Comparison of ENCODE assay signal across 24 mouse cellular contexts in the genomic region with DNA sequence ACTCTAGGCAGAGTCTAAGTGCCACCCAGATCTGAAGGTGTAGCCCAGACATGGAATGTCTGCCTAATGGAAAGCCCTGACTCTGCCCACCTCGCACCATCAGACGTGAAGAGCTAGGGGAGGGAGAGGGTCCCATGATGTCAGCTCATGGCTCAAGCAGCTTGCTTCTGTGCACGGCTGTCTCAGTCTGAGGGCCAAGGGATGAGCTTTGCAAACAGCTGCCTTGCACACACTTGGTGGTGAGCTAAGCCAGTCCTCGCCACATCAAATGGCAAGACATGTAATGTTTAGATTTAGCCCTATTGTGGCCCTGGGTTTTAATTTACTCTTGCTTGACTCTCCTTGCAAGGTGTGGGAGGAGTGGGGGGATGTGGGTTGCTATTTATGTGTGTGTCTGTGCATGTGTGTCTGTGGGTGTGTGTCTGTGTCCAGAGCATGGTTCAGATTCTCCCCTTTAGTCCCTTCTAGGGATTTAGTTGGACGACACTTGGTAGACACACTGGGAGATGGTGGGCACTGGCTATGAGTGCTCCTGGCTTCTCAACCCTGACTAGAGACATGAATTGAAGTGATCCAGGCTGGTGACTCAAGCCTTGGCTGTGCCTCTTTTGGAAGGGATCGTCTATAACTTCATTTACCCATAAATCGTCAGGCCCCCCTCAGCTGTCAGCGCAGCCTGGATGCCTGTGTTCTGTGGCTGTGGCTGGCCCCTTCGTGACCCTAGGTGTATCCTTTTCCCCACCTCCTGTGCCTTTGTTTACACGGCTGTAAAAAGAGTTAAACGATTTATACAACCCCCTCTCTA. TPM values are rescaled to one million over a fixed set of nuclear protein-coding genes. Genes with fewer than 3 reads are reported as not detected.
DNase-seq lines count a peak whose midpoint lies in the region; ATAC-seq and TF ChIP-seq lines count a peak whose summit lies in the region.
"Had no signal": no experiment of that assay in that cellular context is flagged by ENCODE, and none has a peak within 500 bp of the region (broad histone marks: within the 10 kb centered on the region; RNA-seq: fewer than 3 reads in every experiment).

No protein-coding gene starts in this region.

- no peaks in the 10 kb centered on the region for H3K79me2 ChIP-seq in myocyte (ENCODE audit: control insufficient read depth, insufficient read depth)

- TF ChIP-seq EP300 in liver, embryonic 14.5 days (IDR thresholded peaks at IDR 0.05; ENCODE audit: low read depth): no peak

- no peak overlapping the region for H3ac ChIP-seq in myocyte (ENCODE audit: control insufficient read depth, insufficient read length)

- no peaks in the 10 kb centered on the region for H3K27me3 ChIP-seq in heart, embryonic 12.5 days (replicated peaks)
- H3K27me3 ChIP-seq in liver, embryonic 14.5 days (ENCODE audit: control insufficient read depth, insufficient read depth, low read length): no peaks in the 10 kb centered on the region
- no peaks in the 10 kb centered on the region for H3K27me3 ChIP-seq in intestine, embryonic 14.5 days (replicated peaks; ENCODE audit: control insufficient read depth, insufficient read depth, low read length)
- H3K27me3 ChIP-seq in myocyte (ENCODE audit: control insufficient read depth, insufficient read depth, insufficient read length): peaks cover 51% of the 10 kb centered on the region
- H3K27me3 ChIP-seq: forebrain, embryonic 15.5 days; heart, embryonic 13.5 days; hindbrain, embryonic 12.5 days; liver, embryonic 13.5 days; midbrain, embryonic 12.5 days had no signal

- H3K9ac ChIP-seq in heart, embryonic 12.5 days: no peak overlapping the region
- no peak overlapping the region for H3K9ac ChIP-seq in liver, embryonic 14.5 days (replicated peaks)
- H3K9ac ChIP-seq in intestine, embryonic 14.5 days (ENCODE audit: low read length): no peak overlapping the region
- H3K9ac ChIP-seq: forebrain, embryonic 15.5 days; heart, embryonic 13.5 days; hindbrain, embryonic 12.5 days; liver, embryonic 13.5 days; midbrain, embryonic 12.5 days had no signal

- WGBS in heart, embryonic 12.5 days: 61% methylated on average over 11 of the region's 11 CpGs
- 61% methylated on average over 11 of the region's 11 CpGs for WGBS in liver, embryonic 14.5 days (ENCODE audit: insufficient replicate concordance)
- 17% methylated on average over 11 of the region's 11 CpGs for WGBS in intestine, embryonic 14.5 days

- H3K4me3 ChIP-seq in heart, embryonic 12.5 days: no peak overlapping the region
- H3K4me3 ChIP-seq in liver, embryonic 14.5 days (ENCODE audit: insufficient read depth in 1 of 2, low read depth in 2 of 2, low read length in 2 of 2): no peak overlapping the region
- H3K4me3 ChIP-seq in intestine, embryonic 14.5 days (ENCODE audit: low read depth, low read length): no peak overlapping the region
- H3K4me3 ChIP-seq in myocyte: no peak overlapping the region
- H3K4me3 ChIP-seq: forebrain, embryonic 15.5 days; heart, embryonic 13.5 days; hindbrain, embryonic 12.5 days; liver, embryonic 13.5 days; midbrain, embryonic 12.5 days had no signal

- peaks cover 22% of the 10 kb centered on the region for H3K4me1 ChIP-seq in heart, embryonic 12.5 days (replicated peaks)
- peaks cover 0 to 2% of the 10 kb centered on the region in 2 experiments; a peak in 2 of 4 replicates for H3K4me1 ChIP-seq in liver, embryonic 14.5 days (replicated peaks; ENCODE audit: control insufficient read depth in 2 of 2, insufficient read depth in 2 of 2, low read length in 1 of 2)
- H3K4me1 ChIP-seq in intestine, embryonic 14.5 days (replicated peaks; ENCODE audit: control insufficient read depth, insufficient read depth, low read length): peaks cover 5% of the 10 kb centered on the region

- no peaks in the 10 kb centered on the region for H3K9me3 ChIP-seq in heart, embryonic 12.5 days (replicated peaks)
- no peaks in the 10 kb centered on the region for H3K9me3 ChIP-seq in liver, embryonic 14.5 days (ENCODE audit: control insufficient read depth, low read length)
- H3K9me3 ChIP-seq in intestine, embryonic 14.5 days (ENCODE audit: control insufficient read depth, low read length): no peaks in the 10 kb centered on the region
- H3K9me3 ChIP-seq: forebrain, embryonic 15.5 days; heart, embryonic 13.5 days; hindbrain, embryonic 12.5 days; liver, embryonic 13.5 days; midbrain, embryonic 12.5 days had no signal

- ATAC-seq in heart, embryonic 12.5 days (ENCODE audit: insufficient number of reproducible peaks, low FRiP score): no peak
- ATAC-seq in liver, embryonic 14.5 days (ENCODE audit: insufficient read depth): peak; percentile 27; the same call in 1 of the 2 replicates
- peak; percentile 91 for ATAC-seq in intestine, embryonic 14.5 days (replicated peaks; ENCODE audit: low FRiP score, low TSS enrichment, low read depth)
- no peak for ATAC-seq in megakaryocyte-erythroid progenitor cell, adult 5-6 weeks (replicated peaks; ENCODE audit: low FRiP score, low TSS enrichment, poor library complexity, severe bottlenecking)
- ATAC-seq: CD4-positive, CD25-positive, alpha-beta regulatory T cell, adult 4 months; forebrain, embryonic 15.5 days had no signal

- no peak for TF ChIP-seq CTCF in liver, embryonic 14.5 days (IDR thresholded peaks at IDR 0.05; ENCODE audit: low read depth)

- H3K4me2 ChIP-seq in heart, embryonic 12.5 days: no peak overlapping the region
- no peak overlapping the region for H3K4me2 ChIP-seq in liver, embryonic 14.5 days (ENCODE audit: low read depth)
- H3K4me2 ChIP-seq in intestine, embryonic 14.5 days (ENCODE audit: low read length): no peak overlapping the region
- no peak overlapping the region for H3K4me2 ChIP-seq in myocyte (ENCODE audit: low read depth)
- H3K4me2 ChIP-seq: forebrain, embryonic 15.5 days; heart, embryonic 13.5 days; hindbrain, embryonic 12.5 days; liver, embryonic 13.5 days; midbrain, embryonic 12.5 days had no signal

- no peaks in the 10 kb centered on the region for H3K36me3 ChIP-seq in heart, embryonic 12.5 days
- H3K36me3 ChIP-seq in liver, embryonic 14.5 days (replicated peaks; ENCODE audit: control insufficient read depth, insufficient read depth, low read depth): no peaks in the 10 kb centered on the region
- no peaks in the 10 kb centered on the region for H3K36me3 ChIP-seq in intestine, embryonic 14.5 days (ENCODE audit: control insufficient read depth, insufficient read depth, low read length)
- H3K36me3 ChIP-seq in myocyte (ENCODE audit: control insufficient read depth, insufficient read depth): no peaks in the 10 kb centered on the region
- H3K36me3 ChIP-seq: forebrain, embryonic 15.5 days; heart, embryonic 13.5 days; hindbrain, embryonic 12.5 days; liver, embryonic 13.5 days; midbrain, embryonic 12.5 days had no signal

- no peak for TF ChIP-seq POLR2A in myocyte (IDR thresholded peaks at IDR 0.05; ENCODE audit: insufficient read length, low read depth)

- peak; percentile 82 for DNase-seq in heart, adult 11 months
- DNase-seq in liver, embryonic 14.5 days (ENCODE audit: low read depth in 3 of 3, low spot score in 3 of 3): no peak
- no peak for DNase-seq in liver
- DNase-seq in intestine, embryonic 14.5 days (ENCODE audit: low spot score): peak; percentile 60
- DNase-seq: adrenal gland, postnatal 25 days; cerebellum, adult 8-10 months; cerebellum, postnatal 36 days; gastrocnemius, postnatal 10 days; heart, postnatal 14 days; kidney, adult 8-10 months; kidney, postnatal 4 days; liver, embryonic 13.5 days; lung, postnatal 14 days; right cerebral cortex, postnatal 25 days; spleen, adult 18-20 months; thymus, postnatal 4 days had no signal

- H3K27ac ChIP-seq in heart, embryonic 12.5 days (ENCODE audit: poor library complexity, severe bottlenecking): no peak overlapping the region
- H3K27ac ChIP-seq in liver, embryonic 14.5 days: no peak overlapping the region
- H3K27ac ChIP-seq in intestine, embryonic 14.5 days (ENCODE audit: low read depth): 0 out of 2 replicates have a peak overlapping the region, but pooled peaks have one; percentile 1
- H3K27ac ChIP-seq: forebrain, embryonic 15.5 days; heart, embryonic 13.5 days; hindbrain, embryonic 12.5 days; liver, embryonic 13.5 days; midbrain, embryonic 12.5 days had no signal

TF ChIP-seq in myocyte, 11 proteins besides CTCF, POLR2A, EP300 and RAD21:
- TF ChIP-seq MYOG (IDR thresholded peaks at IDR 0.05; ENCODE audit: control insufficient read depth in 1 of 3, insufficient read depth in 1 of 3, insufficient read length in 2 of 3, low read depth in 2 of 3) (peak in 2 of 3 experiments; percentile 55 to 79), MAX (IDR thresholded peaks at IDR 0.05; ENCODE audit: low read depth) (no peak), TCF3 (IDR thresholded peaks at IDR 0.05; ENCODE audit: insufficient read length, low read depth) (no peak), SRF (IDR thresholded peaks at IDR 0.05; ENCODE audit: control insufficient read depth, insufficient read length, low read depth) (no peak), MYOD1 (IDR thresholded peaks at IDR 0.05; ENCODE audit: control insufficient read depth in 1 of 3, insufficient read length in 2 of 3, low read depth in 2 of 3) (peak in 2 of 3 experiments; percentile 86 to 95)
TF ChIP-seq in myocyte: peak in this region for 2.

RNA-seq across cellular contexts. Expression of gene Igf2bp3, which starts 10.4 kb away (rescaled TPM):
- 68.6 and 69.2 TPM in 2 replicates for polyA plus RNA-seq in heart, embryonic 12.5 days (2016; fragmentation: Nextera tagmentation; extraction: Ambion mirVana)
- 5.0 and 7.6 TPM in 2 replicates for polyA plus RNA-seq in liver, embryonic 14.5 days (2012; rRNA removed)
- polyA plus RNA-seq in liver, embryonic 14.5 days (2014; fragmentation: Nextera tagmentation; extraction: Ambion mirVana): 14.0 and 15.4 TPM in 2 replicates
- 105 and 111 TPM in 2 replicates for polyA plus RNA-seq in intestine, embryonic 14.5 days (2014; fragmentation: Nextera tagmentation; extraction: Ambion mirVana)
- 0.26 TPM for polyA plus RNA-seq in myocyte (2012; fragmentation: generic; extraction: Trizol)
- total RNA-seq in megakaryocyte-erythroid progenitor cell, adult 5-6 weeks (2014; fragmentation: Nextera tagmentation): 0.17 TPM in 1 of 2 replicates, not detected in the other
- total RNA-seq in megakaryocyte-erythroid progenitor cell, adult 5-6 weeks (2017): not detected in 2 replicates

RNA-seq across cellular contexts. Expression of gene Tra2a, which starts 38.7 kb away (rescaled TPM):
- polyA plus RNA-seq in heart, embryonic 12.5 days (2016; fragmentation: Nextera tagmentation; extraction: Ambion mirVana): 72.2 and 72.5 TPM in 2 replicates
- polyA plus RNA-seq in liver, embryonic 14.5 days (2012; rRNA removed): 46.4 and 61.4 TPM in 2 replicates
- polyA plus RNA-seq in liver, embryonic 14.5 days (2014; fragmentation: Nextera tagmentation; extraction: Ambion mirVana): 16.1 and 16.4 TPM in 2 replicates
- polyA plus RNA-seq in intestine, embryonic 14.5 days (2014; fragmentation: Nextera tagmentation; extraction: Ambion mirVana): 45.6 and 45.9 TPM in 2 replicates
- 26.5 TPM for polyA plus RNA-seq in myocyte (2012; fragmentation: generic; extraction: Trizol)
- 160 and 198 TPM in 2 replicates for total RNA-seq in megakaryocyte-erythroid progenitor cell, adult 5-6 weeks (2014; fragmentation: Nextera tagmentation)
- 184 and 193 TPM in 2 replicates for total RNA-seq in megakaryocyte-erythroid progenitor cell, adult 5-6 weeks (2017)

Comparison
In these comparisons a context has a peak if more than half of its experiments do, and no peak if none do; other contexts are left out.
1. DNase-seq: peak in heart, adult 11 months (single experiment) and intestine, embryonic 14.5 days (single experiment); none in liver, embryonic 14.5 days (0 of 3) and liver (single experiment).
2. ATAC-seq: peak in liver, embryonic 14.5 days (single experiment) and intestine, embryonic 14.5 days (single experiment); none in heart, embryonic 12.5 days (single experiment) and megakaryocyte-erythroid progenitor cell, adult 5-6 weeks (single experiment).